Mouse (Mus musculus) hindbrain, embryonic 11.5 days (tissue): ENCODE measurements at regions not wholly inside any gene's neighbourhood (a gene's known extent, or its start where the extent isn't known, plus 50 kb on each side); places are given as distances from the start of the nearest gene placed in this dataset.

Experiments used
- ATAC-seq: fragments of 200-750 bp; cut with Nextera tagmentation; 2 replicates; pipeline ENCODE4 v1.8.0; 2017; ENCODE audit warnings: mild to moderate bottlenecking, moderate TSS enrichment, moderate library complexity; ENCODE audit not compliant: low FRiP score
- DNase-seq: peaks from one replicate; pipeline ENCODE4 v3.0.0-alpha.2; 2015; ENCODE audit warnings: low spot score
- H3K27ac ChIP-seq: fragments of 300-500 bp; sonication (generic); 2 replicates; pipeline ENCODE4 v1.5.1; 2014; ENCODE audit warnings: mild to moderate bottlenecking, low read depth, low read length
- H3K27me3 ChIP-seq: fragments of 300-500 bp; sonication (generic); 2 replicates; pipeline ENCODE4 v1.6.1; 2014; ENCODE audit warnings: mild to moderate bottlenecking, low read length, moderate library complexity, mixed read lengths; ENCODE audit not compliant: control insufficient read depth, insufficient read depth
- H3K36me3 ChIP-seq: fragments of 300-500 bp; sonication (generic); 2 replicates; pipeline ENCODE4 v1.6.1; 2014; ENCODE audit warnings: mild to moderate bottlenecking, low read length, moderate library complexity, mixed read lengths; ENCODE audit not compliant: control insufficient read depth, insufficient read depth
- H3K4me1 ChIP-seq: fragments of 300-500 bp; sonication (generic); replicated peaks from 2 replicates; pipeline ENCODE4 v1.6.1; 2014; ENCODE audit warnings: low read length, mixed read lengths; ENCODE audit not compliant: control insufficient read depth, insufficient read depth
- H3K4me2 ChIP-seq: fragments of 300-500 bp; sonication (generic); replicated peaks from 2 replicates; pipeline ENCODE4 v1.6.1; 2014; ENCODE audit warnings: mild to moderate bottlenecking, low read depth, low read length
- H3K4me3 ChIP-seq: fragments of 300-500 bp; sonication (generic); 2 replicates; pipeline ENCODE4 v1.5.1; 2014; ENCODE audit warnings: low read depth, low read length
- H3K9ac ChIP-seq: fragments of 300-500 bp; sonication (generic); 2 replicates; pipeline ENCODE4 v1.6.1; 2014; ENCODE audit warnings: low read depth, low read length
- H3K9me3 ChIP-seq: fragments of 300-500 bp; sonication (generic); 2 replicates; pipeline ENCODE4 v1.6.1; 2016; ENCODE audit warnings: low read length; ENCODE audit not compliant: control insufficient read depth
- WGBS: fragments of 180-500 bp; shearing (Covaris S2); extraction: QIAGEN DNeasy Blood & Tissue Kit; methylation state at CpG from one replicate; pipeline ENCODE4 v1.1.7; 2014; 5-methylcytosine and 5-hydroxymethylcytosine counted together

- no peaks in the 10 kb centered on the region for H3K9me3 ChIP-seq
- no peaks in the 10 kb centered on the region for H3K4me1 ChIP-seq
- H3K27ac ChIP-seq: no peak overlapping the region
- ATAC-seq (no peak), DNase-seq (no peak)
- H3K4me2 ChIP-seq: no peak overlapping the region
- H3K9ac ChIP-seq: no peak overlapping the region
- H3K36me3 ChIP-seq: no peaks in the 10 kb centered on the region
- H3K4me3 ChIP-seq: no peak overlapping the region
- 92% methylated on average over 2 of the region's 2 CpGs for WGBS
- H3K27me3 ChIP-seq: no peaks in the 10 kb centered on the region
Observed at GRCm38 (mm10) chr16:75285811-75286210, 300.1 kb downstream of the Lipi start.

GRCm38 (mm10) chr16:75263903-75264302 is 322.0 kb downstream of the Lipi start:
- Histone ChIP-seq H3K36me3 (no peaks in the 10 kb centered on the region), H3K9me3 (no peaks in the 10 kb centered on the region), H3K4me1 (no peaks in the 10 kb centered on the region), H3K9ac (no peak overlapping the region), H3K4me3 (no peak overlapping the region), H3K27ac (no peak overlapping the region), H3K27me3 (no peaks in the 10 kb centered on the region), H3K4me2 (no peak overlapping the region)
- no peak for DNase-seq
- ATAC-seq: no peak
- 92% methylated on average over 6 of the region's 6 CpGs for WGBS

- H3K27ac ChIP-seq: no peak overlapping the region
- H3K4me3 ChIP-seq: no peak overlapping the region
- WGBS: 91% methylated on average over 1 of the region's 1 CpGs
Observed at GRCm38 (mm10) chr16:75254981-75255380, 330.9 kb downstream of the Lipi start.

GRCm38 (mm10) chr16:75249170-75249569 is 336.7 kb downstream of the Lipi start:
- Histone ChIP-seq H3K4me3 (no peak overlapping the region), H3K9me3 (no peaks in the 10 kb centered on the region), H3K4me2 (no peak overlapping the region), H3K4me1 (no peaks in the 10 kb centered on the region), H3K27me3 (no peaks in the 10 kb centered on the region), H3K9ac (no peak overlapping the region), H3K36me3 (no peaks in the 10 kb centered on the region), H3K27ac (no peak overlapping the region)
- WGBS: 43% methylated on average over 5 of the region's 5 CpGs
- ATAC-seq (no peak), DNase-seq (no peak)

More at GRCm38 (mm10) chr16:75254981-75255380, 330.9 kb downstream of the Lipi start:
- Histone ChIP-seq H3K4me2 (no peak overlapping the region), H3K9me3 (no peaks in the 10 kb centered on the region), H3K9ac (no peak overlapping the region), H3K27me3 (no peaks in the 10 kb centered on the region), H3K36me3 (no peaks in the 10 kb centered on the region), H3K4me1 (no peaks in the 10 kb centered on the region)
- ATAC-seq (no peak), DNase-seq (no peak)

- Histone ChIP-seq H3K27ac (no peak overlapping the region), H3K4me1 (no peaks in the 10 kb centered on the region), H3K36me3 (no peaks in the 10 kb centered on the region), H3K4me2 (no peak overlapping the region), H3K4me3 (no peak overlapping the region), H3K27me3 (no peaks in the 10 kb centered on the region), H3K9me3 (no peaks in the 10 kb centered on the region), H3K9ac (no peak overlapping the region)
- 86% methylated on average over 2 of the region's 2 CpGs for WGBS
- DNase-seq: no peak
- no peak for ATAC-seq
Observed at GRCm38 (mm10) chr16:75240383-75240782, 345.5 kb downstream of the Lipi start.

- H3K9me3 ChIP-seq: no peaks in the 10 kb centered on the region
- WGBS: 83% methylated on average over 1 of the region's 1 CpGs
- no peak overlapping the region for H3K4me3 ChIP-seq
- no peaks in the 10 kb centered on the region for H3K4me1 ChIP-seq
- ATAC-seq: no peak
- H3K36me3 ChIP-seq: no peaks in the 10 kb centered on the region
- no peaks in the 10 kb centered on the region for H3K27me3 ChIP-seq
- H3K9ac ChIP-seq: no peak overlapping the region
- DNase-seq: no peak
- H3K27ac ChIP-seq: no peak overlapping the region
- no peak overlapping the region for H3K4me2 ChIP-seq
Observed at GRCm38 (mm10) chr16:75232133-75232532, 353.7 kb downstream of the Lipi start.

GRCm38 (mm10) chr16:75193404-75193803 is 392.5 kb downstream of the Lipi start:
- Histone ChIP-seq H3K9me3 (no peaks in the 10 kb centered on the region), H3K4me3 (no peak overlapping the region), H3K27me3 (no peaks in the 10 kb centered on the region), H3K4me2 (no peak overlapping the region), H3K27ac (no peak overlapping the region), H3K4me1 (no peaks in the 10 kb centered on the region), H3K9ac (no peak overlapping the region), H3K36me3 (no peaks in the 10 kb centered on the region)
- 61% methylated on average over 2 of the region's 2 CpGs for WGBS
- DNase-seq (peak; percentile 15), ATAC-seq (no peak)

GRCm38 (mm10) chr16:75190316-75190715 is 395.5 kb downstream of the Lipi start:
- Histone ChIP-seq H3K4me1 (no peaks in the 10 kb centered on the region), H3K4me2 (no peak overlapping the region), H3K9ac (no peak overlapping the region), H3K36me3 (no peaks in the 10 kb centered on the region), H3K9me3 (no peaks in the 10 kb centered on the region), H3K4me3 (no peak overlapping the region), H3K27ac (no peak overlapping the region), H3K27me3 (no peaks in the 10 kb centered on the region)
- ATAC-seq (no peak), DNase-seq (no peak)
- WGBS: 95% methylated on average over 6 of the region's 6 CpGs

GRCm38 (mm10) chr16:75166040-75166439 is 419.8 kb downstream of the Lipi start:
- DNase-seq (no peak), ATAC-seq (no peak)
- Histone ChIP-seq H3K36me3 (no peaks in the 10 kb centered on the region), H3K4me3 (no peak overlapping the region), H3K27ac (no peak overlapping the region), H3K4me2 (no peak overlapping the region), H3K27me3 (no peaks in the 10 kb centered on the region), H3K9ac (no peak overlapping the region), H3K4me1 (no peaks in the 10 kb centered on the region), H3K9me3 (no peaks in the 10 kb centered on the region)
- 90% methylated on average over 1 of the region's 1 CpGs for WGBS
